Mouse (Mus musculus) heart, embryonic 11.5 days (tissue): ENCODE data around the gene Myd88. TPM values are rescaled to one million over a fixed set of nuclear protein-coding genes. Genes with fewer than 3 reads are reported as not detected.

ENCODE experiments used
- ATAC-seq: fragments of 200-750 bp; cut with Nextera tagmentation; replicated peaks from 2 replicates; pipeline ENCODE4 v1.8.0; 2017; ENCODE audit warnings: moderate library complexity; ENCODE audit not compliant: insufficient number of reproducible peaks, low FRiP score, low TSS enrichment
- H3K27ac ChIP-seq: fragments of 300-500 bp; sonication (generic); 2 replicates; pipeline ENCODE4 v1.5.1; 2014; ENCODE audit warnings: mild to moderate bottlenecking, low read depth, low read length
- H3K27me3 ChIP-seq: fragments of 300-500 bp; sonication (generic); 2 replicates; pipeline ENCODE4 v1.6.1; 2014; ENCODE audit warnings: mild to moderate bottlenecking, low read length, mixed read lengths; ENCODE audit not compliant: control insufficient read depth, insufficient read depth
- H3K36me3 ChIP-seq: fragments of 300-500 bp; sonication (generic); 2 replicates; pipeline ENCODE4 v1.6.1; 2014; ENCODE audit warnings: mild to moderate bottlenecking, low read length, moderate library complexity, mixed read lengths; ENCODE audit not compliant: control insufficient read depth, insufficient read depth
- H3K4me1 ChIP-seq: fragments of 300-500 bp; sonication (generic); 2 replicates; pipeline ENCODE4 v1.6.1; 2014; ENCODE audit warnings: low read length; ENCODE audit not compliant: control insufficient read depth, insufficient read depth
- H3K4me2 ChIP-seq: fragments of 300-500 bp; sonication (generic); 2 replicates; pipeline ENCODE4 v1.6.1; 2014; ENCODE audit warnings: mild to moderate bottlenecking, moderate library complexity
- H3K4me3 ChIP-seq: fragments of 300-500 bp; sonication (generic); 2 replicates; pipeline ENCODE4 v1.5.1; 2014; ENCODE audit warnings: low read depth, low read length
- H3K9ac ChIP-seq: fragments of 300-500 bp; sonication (generic); 2 replicates; pipeline ENCODE4 v1.6.1; 2014; ENCODE audit warnings: mild to moderate bottlenecking, low read depth, low read length, moderate library complexity
- H3K9me3 ChIP-seq: fragments of 300-500 bp; sonication (generic); replicated peaks from 2 replicates; pipeline ENCODE4 v1.6.1; 2016; ENCODE audit warnings: low read length; ENCODE audit not compliant: control insufficient read depth
- WGBS: fragments of 180-500 bp; shearing (Covaris S2); extraction: QIAGEN DNeasy Blood & Tissue Kit; methylation state at CpG from one replicate; pipeline ENCODE4 v1.1.7; 2014; ENCODE audit not compliant: insufficient replicate concordance; 5-methylcytosine and 5-hydroxymethylcytosine counted together
- polyA plus RNA-seq: library from polyadenylated mRNA; unstranded; fragments of >200 nt; fragmentation: Nextera tagmentation; extraction: Ambion mirVana; gene quantifications from 2 replicates; pipeline ENCODE4 v1.2.1, GENCODE M21; 2014

Myd88 gene
- polyA plus RNA-seq, 1 experiment from 2014 or later: 12.5 TPM

DNA sequence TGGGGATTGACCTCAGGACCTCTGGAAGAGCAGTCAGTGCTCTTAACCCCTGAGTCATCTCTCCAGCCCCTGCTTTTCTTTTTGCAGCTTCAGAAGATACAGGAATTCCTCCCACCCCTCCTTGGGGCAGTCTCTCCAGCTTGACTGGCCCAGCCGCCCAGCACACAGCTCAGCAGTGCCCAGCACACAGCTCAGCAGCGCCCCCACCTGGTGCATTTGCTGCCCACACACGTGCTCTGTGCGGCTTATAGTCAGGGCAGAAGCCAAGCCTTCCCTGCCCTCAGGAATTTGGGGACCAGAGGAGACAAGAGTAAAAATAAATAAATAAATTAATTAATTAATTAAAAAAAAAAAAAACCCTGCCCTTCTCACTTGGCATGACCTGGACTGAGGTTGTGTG lies 10.8 kb upstream of the Myd88 start:
- H3K9ac ChIP-seq: no peak overlapping the region
- H3K4me3 ChIP-seq: no peak overlapping the region
- H3K27ac ChIP-seq: no peak overlapping the region
- H3K4me1 ChIP-seq: no peaks in the 10 kb centered on the region
- no peaks in the 10 kb centered on the region for H3K9me3 ChIP-seq
- ATAC-seq: peak; percentile 40; the same call in 1 of the 2 replicates
- H3K27me3 ChIP-seq: no peaks in the 10 kb centered on the region
- H3K4me2 ChIP-seq: no peak overlapping the region
- WGBS: 29% methylated on average over 4 of the region's 4 CpGs
- H3K36me3 ChIP-seq: peaks cover 11% of the 10 kb centered on the region; the same call in 1 of the 2 replicates

DNA sequence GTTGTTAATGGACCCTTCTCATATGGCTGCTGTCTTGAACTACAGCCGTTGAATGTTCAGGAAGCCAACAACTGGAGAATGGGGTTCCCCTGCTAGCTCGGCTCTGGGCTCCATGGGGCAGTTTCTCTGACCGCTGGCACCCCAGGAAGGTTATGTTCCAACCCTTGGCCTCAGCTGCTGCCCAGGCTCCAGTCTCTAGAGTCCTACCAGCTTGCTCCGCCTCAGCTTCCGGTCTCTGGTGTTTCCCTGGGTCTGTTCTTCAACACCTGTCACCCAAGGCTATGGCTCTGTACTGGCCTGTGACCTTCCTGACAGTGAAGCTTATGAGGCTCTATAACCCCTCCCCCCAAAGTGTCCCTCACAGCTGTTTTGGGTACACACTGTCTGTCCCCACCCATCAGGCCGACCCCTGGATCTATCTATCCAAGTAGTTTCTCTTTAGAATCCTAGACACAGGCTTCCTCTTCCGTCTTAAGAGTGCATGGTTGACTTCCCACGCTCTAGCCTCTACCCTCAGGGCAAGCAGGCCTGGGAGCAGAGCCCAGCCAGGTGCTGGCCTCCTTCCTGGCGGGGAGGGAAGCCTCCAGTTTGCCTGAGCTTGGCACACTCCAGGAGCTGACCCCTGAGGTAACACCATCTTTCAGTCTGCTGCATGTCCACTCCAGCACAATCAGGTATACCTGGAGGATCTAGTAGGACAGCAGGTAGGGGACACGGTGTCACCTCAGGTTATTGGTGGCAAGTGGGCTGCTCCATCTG lies 9.9 kb upstream of the Myd88 start:
- ATAC-seq: no peak

DNA sequence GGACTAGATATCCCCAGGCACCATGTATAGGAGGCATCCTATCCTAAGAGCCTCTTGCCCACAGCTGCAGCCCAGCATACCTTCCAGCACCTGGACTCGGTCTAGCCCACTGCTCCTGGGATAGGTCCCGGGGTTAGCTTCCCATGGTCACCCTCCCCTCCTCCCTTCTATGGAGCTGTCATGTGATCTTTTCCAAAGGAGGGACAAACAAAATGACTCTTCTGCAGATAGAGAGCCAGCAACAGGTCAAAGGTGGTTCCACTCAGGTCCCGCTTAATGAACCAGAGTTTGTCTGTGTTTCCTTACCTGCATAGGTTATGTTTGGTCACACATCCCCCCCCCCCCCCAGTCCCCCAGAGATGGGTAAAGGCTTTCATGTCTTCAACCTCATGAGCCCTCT lies 9.3 kb upstream of the Myd88 start:
- 79% methylated on average over 3 of the region's 3 CpGs for WGBS
- Histone ChIP-seq H3K4me2 (no peak overlapping the region), H3K4me1 (no peaks in the 10 kb centered on the region), H3K9ac (no peak overlapping the region), H3K27ac (no peak overlapping the region), H3K36me3 (peaks cover 15% of the 10 kb centered on the region), H3K9me3 (no peaks in the 10 kb centered on the region), H3K27me3 (no peaks in the 10 kb centered on the region), H3K4me3 (no peak overlapping the region)
- no peak for ATAC-seq

More for the DNA sequence above, 9.9 kb upstream of the Myd88 start:
- Histone ChIP-seq H3K4me1 (no peaks in the 10 kb centered on the region), H3K27me3 (no peaks in the 10 kb centered on the region), H3K4me3 (no peak overlapping the region), H3K9ac (no peak overlapping the region), H3K9me3 (no peaks in the 10 kb centered on the region), H3K27ac (no peak overlapping the region), H3K36me3 (peaks cover 15% of the 10 kb centered on the region), H3K4me2 (no peak overlapping the region)
- 83% methylated on average over 10 of the region's 10 CpGs for WGBS

DNA sequence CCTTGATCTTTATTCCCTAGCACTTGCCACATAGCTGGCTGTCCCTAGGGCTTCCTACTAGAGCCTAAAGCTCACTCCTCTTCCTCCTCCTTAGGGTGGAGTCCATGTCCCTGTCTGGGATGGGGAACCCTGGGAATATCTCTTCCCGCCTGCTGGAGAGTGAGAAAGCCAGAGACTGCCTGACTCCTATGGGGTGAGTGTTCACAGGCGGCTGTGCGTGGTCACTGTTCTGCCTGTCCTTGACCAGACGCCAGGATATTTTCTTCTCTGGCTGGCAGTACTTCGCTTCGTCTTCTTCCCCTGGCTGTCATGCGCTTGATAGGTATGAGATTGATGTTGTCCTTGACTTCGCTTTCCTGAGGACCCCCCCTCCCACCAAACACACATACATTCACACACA lies 5.2 kb upstream of the Myd88 start:
- H3K4me3 ChIP-seq: no peak overlapping the region
- 82% methylated on average over 8 of the region's 8 CpGs for WGBS
- no peak for ATAC-seq
- peaks cover 7% of the 10 kb centered on the region for H3K4me1 ChIP-seq
- H3K36me3 ChIP-seq: peaks cover 18% of the 10 kb centered on the region
- H3K9ac ChIP-seq: no peak overlapping the region
- no peaks in the 10 kb centered on the region for H3K9me3 ChIP-seq
- H3K4me2 ChIP-seq: no peak overlapping the region
- H3K27ac ChIP-seq: no peak overlapping the region
- no peaks in the 10 kb centered on the region for H3K27me3 ChIP-seq

DNA sequence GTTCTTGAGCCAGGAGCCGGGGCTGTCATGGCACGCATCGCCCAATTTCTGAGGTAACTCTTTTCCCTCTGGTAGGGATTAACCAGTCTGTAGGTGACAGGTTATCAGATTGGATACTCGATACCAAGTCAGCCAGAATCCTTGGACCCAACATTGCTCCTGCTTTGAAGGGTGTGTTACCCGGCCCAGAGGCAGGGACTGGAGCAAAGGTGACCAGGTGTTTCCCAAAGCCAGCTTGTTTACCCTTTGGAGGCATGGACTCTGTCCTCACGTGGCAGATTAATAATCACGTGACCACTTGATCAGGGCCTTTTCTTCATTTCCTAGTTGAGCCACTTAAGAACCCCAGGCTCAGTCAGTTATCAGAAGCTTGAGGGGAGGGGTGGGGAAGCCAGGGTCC lies 1.5 kb upstream of the Myd88 start:
- Histone ChIP-seq H3K27ac (no peak overlapping the region), H3K27me3 (no peaks in the 10 kb centered on the region), H3K36me3 (peaks cover 10% of the 10 kb centered on the region), H3K4me3 (no peak overlapping the region), H3K4me2 (no peak overlapping the region; the same call in 1 of the 2 replicates), H3K9ac (no peak overlapping the region), H3K4me1 (peaks cover 10% of the 10 kb centered on the region), H3K9me3 (no peaks in the 10 kb centered on the region)
- 82% methylated on average over 7 of the region's 7 CpGs for WGBS
- no peak for ATAC-seq

DNA sequence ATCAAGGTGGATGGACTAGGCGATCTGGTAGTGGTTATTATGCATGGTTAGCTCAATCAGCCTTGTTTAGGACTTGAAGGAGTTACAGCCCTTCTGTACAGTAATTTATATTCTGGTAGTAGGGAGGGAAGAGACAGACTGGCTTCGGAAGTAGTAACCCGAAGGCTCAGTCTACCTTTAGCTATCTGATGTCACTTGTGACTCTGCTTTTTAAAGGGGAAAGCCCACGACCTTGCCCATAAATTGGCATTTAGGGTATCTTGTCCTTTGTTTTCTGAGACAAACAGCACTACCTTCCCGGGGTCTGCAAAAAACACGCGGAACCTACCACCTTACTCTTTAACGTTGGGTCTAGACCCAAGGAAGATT lies 1.0 kb downstream of the Myd88 start:
- peak overlapping the region; percentile 55; the same call in 1 of the 2 replicates for H3K27ac ChIP-seq
- no peak for ATAC-seq
- WGBS: 5% methylated on average over 8 of the region's 8 CpGs

DNA sequence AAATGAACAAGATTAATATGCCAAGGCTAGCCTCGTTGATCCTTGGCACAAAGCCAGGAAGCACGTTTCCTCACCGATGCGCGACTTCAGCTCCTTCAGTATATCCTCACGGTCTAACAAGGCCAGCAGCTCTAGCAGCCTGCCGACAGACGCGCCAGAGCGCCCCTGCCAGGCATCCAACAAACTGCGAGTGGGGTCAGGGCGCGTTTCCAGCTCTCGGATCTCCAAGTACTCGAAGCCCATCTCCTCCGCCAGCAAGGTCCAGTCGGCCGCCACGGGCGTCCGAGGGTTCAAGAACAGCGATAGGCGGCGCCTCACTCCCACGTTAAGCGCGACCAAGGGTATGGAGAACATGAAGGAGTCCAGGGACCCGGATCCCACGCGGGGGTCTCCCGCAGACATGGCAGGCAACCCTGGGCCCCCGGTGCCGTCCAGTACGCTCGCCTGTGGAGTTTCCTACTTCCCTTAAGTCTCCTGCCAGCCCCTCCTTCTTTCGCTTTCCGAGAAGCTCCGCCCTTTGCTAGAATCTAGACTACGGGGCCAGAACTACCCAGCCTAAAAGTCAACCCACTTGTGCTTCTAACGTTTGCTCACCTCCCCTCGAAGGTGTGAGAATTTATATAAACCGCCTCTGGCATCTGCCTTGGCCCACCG lies 1.5 kb downstream of the Myd88 start, which contains the start of gene Acaa1a:
TSS of gene Acaa1a (plus strand) at position 119 of the 654 bp plus-strand sequence.
- Histone ChIP-seq H3K27ac (peak within 1 kb of the TSS; percentile 83; the same call in 1 of the 2 replicates), H3K27me3 (no peaks in the 10 kb centered on the region), H3K4me3 (peak within 1 kb of the TSS; percentile 75), H3K4me1 (peaks cover 10% of the 10 kb centered on the region), H3K4me2 (peak within 1 kb of the TSS; percentile 91), H3K9me3 (no peaks in the 10 kb centered on the region), H3K9ac (peak within 1 kb of the TSS; percentile 80), H3K36me3 (peaks cover 4% of the 10 kb centered on the region)
- 1% methylated on average over 42 of the region's 43 CpGs for WGBS
- ATAC-seq: 0 out of 2 replicates have a peak, but pooled peaks have one; percentile 19

More for the DNA sequence above, 1.0 kb downstream of the Myd88 start:
- Histone ChIP-seq H3K4me2 (peak overlapping the region; percentile 91), H3K4me1 (peaks cover 10% of the 10 kb centered on the region), H3K9ac (peak overlapping the region; percentile 80), H3K27me3 (no peaks in the 10 kb centered on the region), H3K4me3 (peak overlapping the region; percentile 75), H3K36me3 (peaks cover 4% of the 10 kb centered on the region), H3K9me3 (no peaks in the 10 kb centered on the region)

DNA sequence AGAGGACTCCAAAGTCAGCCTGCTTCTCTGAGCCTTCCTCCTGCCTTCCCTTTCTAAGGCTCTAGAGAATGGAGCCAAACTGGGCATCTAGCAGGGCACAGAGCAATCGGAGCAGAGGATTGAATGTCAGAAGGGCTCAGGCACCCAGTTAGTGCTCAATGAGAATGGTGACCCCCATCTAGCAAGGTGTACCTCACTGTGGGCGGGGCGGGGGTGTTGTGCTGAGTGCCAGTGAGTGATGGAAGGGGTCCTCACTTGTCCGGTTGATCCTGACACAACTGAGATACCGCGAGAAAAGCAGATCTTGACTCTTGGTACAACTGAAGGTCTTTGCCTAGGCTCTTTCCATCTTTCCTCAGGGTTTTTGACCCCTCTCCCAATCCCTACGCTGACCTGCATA lies 2.1 kb downstream of the Myd88 start:
- WGBS: 40% methylated on average over 7 of the region's 7 CpGs
- Histone ChIP-seq H3K27me3 (no peaks in the 10 kb centered on the region), H3K4me1 (peaks cover 12% of the 10 kb centered on the region), H3K27ac (no peak overlapping the region), H3K36me3 (peaks cover 4% of the 10 kb centered on the region), H3K4me3 (peak overlapping the region; percentile 75), H3K9ac (peak overlapping the region; percentile 80), H3K4me2 (peak overlapping the region; percentile 91), H3K9me3 (no peaks in the 10 kb centered on the region)
- no peak for ATAC-seq
